Mouse (Mus musculus) heart, adult 2 months (tissue): ENCODE data around the gene Trove2.

Experiments used
- CTCF ChIP-seq: fragments of 200-600 bp; IDR thresholded peaks from 2 replicates; pipeline ENCODE4 v1.8.1; 2022; ENCODE audit warnings: antibody characterized with exemption, mild to moderate bottlenecking, moderate library complexity
- POLR2A ChIP-seq: fragments of 200-500 bp; IDR thresholded peaks from 2 replicates; pipeline ENCODE4 v1.6.1; 2011; ENCODE audit warnings: mild to moderate bottlenecking, low read depth, low read length, control low read depth; ENCODE audit not compliant: insufficient read depth

GRCm38 (mm10) chr1:143765801-143766200 is 11.1 kb downstream of the Trove2 start:
- no peak for TF ChIP-seq CTCF
- TF ChIP-seq POLR2A, result no peak
